Mouse (Mus musculus): Measurements from ENCODE around the gene Lamtor2. TPM values are rescaled to one million over a fixed set of nuclear protein-coding genes. Genes with fewer than 3 reads are reported as not detected.
"Not testable (repeated sequence)": the region's sequence is repeated elsewhere in the genome, so short reads cannot be mapped to it uniquely, and the experiment has no call there.

Lamtor2 gene
- 121 and 122 TPM in 2 replicates for polyA plus RNA-seq (2012; rRNA removed)

GRCm38 (mm10) chr3:88552676-88553524 is at the start of gene Lamtor2:
Gene Lamtor2 (minus strand): TSS chr3:88553074.
- DNase-seq (ENCODE audit: low read depth), result peak; percentile 99
- TF ChIP-seq CTCF (IDR thresholded peaks at IDR 0.05; ENCODE audit: borderline replicate concordance, extremely low read depth, insufficient read depth, insufficient read length) (no peak), POLR2A (IDR thresholded peaks at IDR 0.05; ENCODE audit: borderline replicate concordance, extremely low read depth, insufficient read depth, insufficient read length, poor library complexity, severe bottlenecking) (peak; percentile 56; the same call in 1 of the 2 replicates)

GRCm38 (mm10) chr3:88602466-88602865 is 49.6 kb upstream of the Lamtor2 start:
- no peak for DNase-seq (ENCODE audit: low read depth)
- TF ChIP-seq POLR2A (IDR thresholded peaks at IDR 0.05; ENCODE audit: borderline replicate concordance, extremely low read depth, insufficient read depth, insufficient read length, poor library complexity, severe bottlenecking) (no peak), CTCF (IDR thresholded peaks at IDR 0.05; ENCODE audit: borderline replicate concordance, extremely low read depth, insufficient read depth, insufficient read length) (no peak)

GRCm38 (mm10) chr3:88596547-88596946 is 43.7 kb upstream of the Lamtor2 start:
- DNase-seq (ENCODE audit: low read depth), result not testable (repeated sequence)

- DNase-seq (ENCODE audit: low read depth), result no peak
- no peak for TF ChIP-seq CTCF (IDR thresholded peaks at IDR 0.05; ENCODE audit: borderline replicate concordance, extremely low read depth, insufficient read depth, insufficient read length)
Measured at GRCm38 (mm10) chr3:88593893-88594580, 41.2 kb upstream of the Lamtor2 start.

- DNase-seq (ENCODE audit: low read depth), result no peak
- TF ChIP-seq CTCF (IDR thresholded peaks at IDR 0.05; ENCODE audit: borderline replicate concordance, extremely low read depth, insufficient read depth, insufficient read length) (no peak), POLR2A (IDR thresholded peaks at IDR 0.05; ENCODE audit: borderline replicate concordance, extremely low read depth, insufficient read depth, insufficient read length, poor library complexity, severe bottlenecking) (no peak)
Measured at GRCm38 (mm10) chr3:88592942-88593576, 40.2 kb upstream of the Lamtor2 start.

- TF ChIP-seq CTCF (IDR thresholded peaks at IDR 0.05; ENCODE audit: borderline replicate concordance, extremely low read depth, insufficient read depth, insufficient read length) (peak; percentile 26; the same call in 1 of the 2 replicates), POLR2A (IDR thresholded peaks at IDR 0.05; ENCODE audit: borderline replicate concordance, extremely low read depth, insufficient read depth, insufficient read length, poor library complexity, severe bottlenecking) (no peak)
- DNase-seq (ENCODE audit: low read depth), result peak; percentile 82
Measured at GRCm38 (mm10) chr3:88591950-88592731, 39.3 kb upstream of the Lamtor2 start.

GRCm38 (mm10) chr3:88591044-88591443 is 38.2 kb upstream of the Lamtor2 start:
- DNase-seq (ENCODE audit: low read depth), result no peak
- no peak for TF ChIP-seq POLR2A (IDR thresholded peaks at IDR 0.05; ENCODE audit: borderline replicate concordance, extremely low read depth, insufficient read depth, insufficient read length, poor library complexity, severe bottlenecking)
- TF ChIP-seq CTCF (IDR thresholded peaks at IDR 0.05; ENCODE audit: borderline replicate concordance, extremely low read depth, insufficient read depth, insufficient read length), result no peak

- no peak for DNase-seq (ENCODE audit: low read depth)
Measured at GRCm38 (mm10) chr3:88590246-88590645, 37.4 kb upstream of the Lamtor2 start.

GRCm38 (mm10) chr3:88586640-88587039 is 33.8 kb upstream of the Lamtor2 start:
- no peak for TF ChIP-seq POLR2A (IDR thresholded peaks at IDR 0.05; ENCODE audit: borderline replicate concordance, extremely low read depth, insufficient read depth, insufficient read length, poor library complexity, severe bottlenecking)
- TF ChIP-seq CTCF (IDR thresholded peaks at IDR 0.05; ENCODE audit: borderline replicate concordance, extremely low read depth, insufficient read depth, insufficient read length), result no peak
- DNase-seq (ENCODE audit: low read depth), result no peak

More at GRCm38 (mm10) chr3:88590246-88590645, 37.4 kb upstream of the Lamtor2 start:
- TF ChIP-seq CTCF (IDR thresholded peaks at IDR 0.05; ENCODE audit: borderline replicate concordance, extremely low read depth, insufficient read depth, insufficient read length), result no peak
- no peak for TF ChIP-seq POLR2A (IDR thresholded peaks at IDR 0.05; ENCODE audit: borderline replicate concordance, extremely low read depth, insufficient read depth, insufficient read length, poor library complexity, severe bottlenecking)

GRCm38 (mm10) chr3:88585769-88586168 is 32.9 kb upstream of the Lamtor2 start:
- TF ChIP-seq POLR2A (IDR thresholded peaks at IDR 0.05; ENCODE audit: borderline replicate concordance, extremely low read depth, insufficient read depth, insufficient read length, poor library complexity, severe bottlenecking) (no peak), CTCF (IDR thresholded peaks at IDR 0.05; ENCODE audit: borderline replicate concordance, extremely low read depth, insufficient read depth, insufficient read length) (no peak)
- no peak for DNase-seq (ENCODE audit: low read depth)
